Mouse (Mus musculus) layer of hippocampus, postnatal 25 days (tissue): Measurements from ENCODE around the gene Tmem129. TPM values are rescaled to one million over a fixed set of nuclear protein-coding genes. Genes with fewer than 3 reads are reported as not detected.
A peak's percentile ranks its signal among the peaks of the same experiment; 100 is the strongest.

Experiments
- DNase-seq, 2 experiments: peaks; one replicate each; pipeline ENCODE4 v3.0.0; 2022; ENCODE audit warnings: mixed read lengths in 2 of 2, low spot score in 1 of 2; ENCODE audit errors: extremely low spot score in 1 of 2
- total RNA-seq, 2 experiments: library from RNA; stranded (reverse); gene quantifications; 2 replicates each; pipeline ENCODE4 v1.2.3; 2021

Gene Tmem129
- total RNA-seq, 2 experiments from 2014 or later = 23.7 to 25.1 TPM

DNA sequence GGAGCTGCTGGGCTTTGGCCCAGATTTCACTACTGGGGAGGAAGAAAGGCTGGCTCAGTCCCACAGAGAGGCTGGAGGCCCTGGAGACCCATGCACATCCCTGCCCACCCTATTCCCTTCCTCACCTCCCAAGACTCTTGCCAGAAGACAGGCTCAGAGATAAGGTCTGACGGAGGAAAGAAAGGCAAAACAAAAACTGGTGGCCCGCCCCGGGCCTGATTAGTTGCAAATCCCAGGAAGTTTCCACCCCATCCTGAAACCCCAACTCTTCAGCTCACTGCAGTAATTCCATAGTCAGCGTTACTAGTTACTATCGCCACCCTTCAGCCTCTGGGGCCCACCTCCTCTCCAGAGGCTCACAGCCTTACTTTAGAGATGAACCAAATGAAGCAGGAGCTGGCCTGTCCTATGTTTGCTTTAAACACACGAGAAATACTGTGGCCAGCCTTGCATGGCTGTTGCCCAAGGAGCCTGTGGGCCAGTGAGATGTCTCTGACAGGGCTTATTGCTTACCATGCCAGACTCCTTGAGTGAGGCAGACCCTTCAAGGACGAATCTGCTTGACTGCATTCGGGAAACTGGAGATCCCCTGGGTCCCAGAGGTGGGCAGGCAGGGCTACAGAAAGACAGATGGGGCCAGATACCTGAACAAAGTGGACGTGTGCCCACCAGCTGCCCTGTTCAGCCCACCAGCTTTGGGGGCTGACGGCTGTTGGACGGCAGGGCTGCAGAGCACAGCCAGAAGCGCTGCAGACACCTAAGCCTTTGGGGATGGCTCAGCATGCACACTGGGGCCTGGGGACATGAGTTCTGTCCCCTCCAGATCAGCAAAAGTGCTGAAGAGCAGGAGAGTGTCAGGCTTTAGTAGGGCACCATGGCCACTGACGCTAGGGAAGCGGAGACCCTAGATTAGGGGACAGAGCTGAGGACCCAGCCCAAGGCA lies 30.3 kb upstream of the Tmem129 start:
- no peak for DNase-seq

DNA sequence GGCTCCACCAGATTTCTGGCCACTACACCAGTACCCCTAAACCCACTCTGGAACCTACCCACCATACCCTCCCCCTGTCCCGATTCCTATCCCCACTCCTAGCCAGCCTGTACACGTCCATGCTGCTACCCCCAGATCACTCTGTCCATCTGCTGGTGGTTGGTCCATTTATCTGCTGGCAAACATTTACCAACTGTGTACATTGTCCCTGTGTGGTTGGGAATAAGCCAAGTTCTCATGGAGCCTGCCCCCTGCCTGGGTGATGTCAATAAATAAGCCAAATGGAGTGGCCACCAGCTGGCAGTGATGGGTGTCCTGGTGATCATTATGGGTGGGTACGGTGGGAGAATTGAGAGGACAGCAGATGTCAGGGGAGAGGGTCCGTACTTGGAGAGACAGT lies 28.9 kb upstream of the Tmem129 start:
- no peak for DNase-seq

DNA sequence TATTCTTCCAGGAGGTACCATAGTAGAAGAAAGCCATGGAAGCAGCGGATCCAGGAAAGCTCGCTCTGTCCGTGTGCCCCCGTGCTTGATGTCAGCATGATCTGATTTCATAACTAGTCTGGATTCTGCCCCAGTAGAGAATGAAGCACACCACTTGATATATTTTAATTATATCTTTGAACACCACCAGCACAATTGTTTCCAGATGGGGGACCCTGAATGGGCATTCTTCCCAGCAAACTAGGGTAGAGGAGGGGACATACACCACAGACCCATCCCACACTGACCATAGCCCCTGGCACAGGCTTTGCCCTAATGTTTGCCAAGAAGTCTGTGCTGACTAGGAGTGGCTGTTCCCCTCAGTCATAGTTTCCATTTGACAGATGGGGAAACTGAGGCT lies 26.7 kb upstream of the Tmem129 start:
- no peak for DNase-seq

DNA sequence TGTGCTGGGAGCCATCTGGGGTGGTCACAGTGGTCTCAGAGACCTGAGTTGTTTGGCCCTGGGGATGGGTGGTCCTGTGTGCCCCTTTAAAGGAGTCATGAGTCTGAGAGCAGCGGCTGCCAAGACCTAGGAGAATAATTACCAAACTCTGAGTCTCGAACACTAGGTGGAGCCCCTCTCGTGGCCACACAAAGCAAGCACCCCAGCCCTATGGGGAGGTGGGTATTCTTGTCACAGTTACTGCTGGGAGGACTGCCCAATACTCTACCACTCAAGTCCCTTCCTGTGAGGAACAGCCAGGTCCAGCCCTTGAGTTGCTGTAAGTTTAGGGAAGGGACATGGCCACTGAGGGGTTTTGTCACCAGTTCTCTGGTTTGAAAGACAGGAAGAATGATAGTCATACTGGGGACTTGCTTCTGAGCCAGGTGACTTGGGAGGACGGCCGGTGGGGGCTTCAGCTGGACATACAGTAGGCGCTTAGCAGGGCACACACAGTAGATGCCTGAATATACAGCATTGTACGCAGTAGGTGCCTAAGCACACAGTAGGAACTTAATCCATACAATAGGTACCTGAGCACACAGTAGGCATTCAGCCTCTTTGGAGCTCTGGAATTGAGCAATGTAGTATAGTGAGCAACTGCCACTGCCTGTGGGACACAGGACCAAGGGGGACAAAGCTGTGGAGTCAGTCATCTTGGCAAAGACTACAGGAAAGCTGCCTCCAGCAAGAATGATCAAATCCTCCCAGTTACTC lies 25.9 kb upstream of the Tmem129 start:
- peak in 1 of 2 experiments; percentile 50 for DNase-seq

DNA sequence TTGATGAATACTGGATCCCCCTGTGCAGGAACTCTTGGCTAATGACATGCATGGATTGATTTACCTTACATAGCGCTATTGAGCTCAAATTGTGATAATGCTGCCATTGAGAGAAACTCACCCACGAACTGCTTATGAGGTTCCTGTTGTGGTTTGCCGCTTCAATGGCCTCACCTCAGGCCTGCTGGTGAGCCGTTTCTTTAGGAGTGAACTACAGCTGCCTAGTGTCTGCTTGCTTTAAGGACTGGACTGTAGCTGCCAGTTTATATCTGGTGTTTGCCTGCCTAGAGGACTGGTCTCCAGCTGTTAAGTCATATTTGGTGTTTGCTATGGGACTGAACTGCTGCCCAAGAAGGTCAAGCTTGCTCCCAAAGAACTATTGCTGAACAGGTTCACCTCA lies 24.7 kb upstream of the Tmem129 start:
- DNase-seq = no peak

DNA sequence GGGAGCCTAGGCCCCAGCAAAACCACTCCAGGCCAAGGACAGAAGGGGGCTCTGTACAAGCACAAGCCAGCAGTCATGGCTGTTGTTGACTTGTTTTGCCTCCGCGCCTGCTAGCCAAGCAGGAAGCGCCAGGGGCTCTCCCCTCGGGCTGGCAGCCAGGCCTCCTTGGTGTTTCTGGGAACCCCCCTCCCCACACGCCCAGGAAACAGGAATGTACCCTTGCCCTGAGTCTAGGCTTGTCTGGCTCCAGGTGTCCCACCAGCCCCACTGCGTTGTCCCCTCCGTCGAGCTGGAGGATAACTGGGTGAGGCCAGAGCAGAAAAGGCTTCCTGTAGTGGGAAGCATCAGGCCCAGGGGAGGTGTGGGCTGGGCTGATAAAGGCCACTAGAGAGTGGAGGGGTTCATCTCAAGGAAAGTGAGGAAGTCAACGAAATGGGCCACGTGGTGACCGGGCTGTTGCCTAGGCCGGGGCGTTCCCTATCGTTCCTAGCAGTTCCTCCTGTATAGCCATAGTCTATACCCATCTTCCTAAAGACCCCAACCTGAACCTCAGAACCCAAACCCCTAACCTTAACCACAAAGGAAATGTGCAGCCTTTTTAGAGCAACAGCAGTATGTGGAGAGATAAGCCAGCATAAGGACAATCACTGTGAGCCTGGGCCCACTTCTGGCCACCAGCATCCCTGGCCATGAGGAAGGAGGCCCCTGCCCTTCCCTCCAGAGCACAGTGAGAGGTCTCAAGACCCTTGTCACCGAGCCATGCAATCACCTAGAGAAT lies 23.6 kb upstream of the Tmem129 start:
- no peak for DNase-seq

DNA sequence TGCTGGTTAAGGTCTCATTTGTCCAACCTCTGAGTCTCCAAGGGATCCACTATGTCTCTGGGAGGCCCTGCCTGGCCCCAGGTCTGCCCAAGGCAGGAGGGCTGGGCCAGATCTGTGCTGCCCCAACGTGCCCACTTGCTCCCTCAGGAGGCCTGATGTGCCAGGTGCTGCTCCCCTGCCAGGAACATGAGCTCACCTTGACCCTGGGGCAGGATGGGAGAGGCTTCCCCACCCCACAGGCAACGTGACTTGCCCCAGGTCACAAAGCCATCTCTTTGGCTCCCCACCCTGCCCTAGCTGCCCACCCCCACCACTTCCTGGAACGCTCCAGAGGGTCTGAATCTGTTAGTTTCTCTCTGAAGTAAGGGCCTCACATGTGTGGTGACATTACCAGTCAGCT lies 22.8 kb upstream of the Tmem129 start:
- no peak for DNase-seq

DNA sequence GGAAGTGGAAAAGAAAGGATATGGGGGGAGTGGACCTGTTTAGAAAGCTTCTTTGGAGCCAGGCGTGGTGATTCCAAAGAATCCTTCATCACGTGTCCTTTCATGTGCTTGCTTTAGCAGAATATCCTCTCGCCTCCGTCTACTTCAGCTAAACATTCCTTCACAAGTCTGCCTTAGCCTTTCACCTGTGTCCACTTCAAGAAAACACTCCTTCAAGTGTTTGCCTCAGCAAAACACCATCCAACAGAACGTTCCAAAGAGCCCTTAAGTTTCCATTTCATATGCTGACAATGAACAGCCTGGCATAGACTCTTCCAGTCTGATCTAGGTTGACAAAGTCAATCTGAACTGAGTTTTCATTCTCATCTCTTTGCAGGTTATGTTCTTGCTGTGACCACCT lies 20.0 kb upstream of the Tmem129 start:
- DNase-seq = no peak

DNA sequence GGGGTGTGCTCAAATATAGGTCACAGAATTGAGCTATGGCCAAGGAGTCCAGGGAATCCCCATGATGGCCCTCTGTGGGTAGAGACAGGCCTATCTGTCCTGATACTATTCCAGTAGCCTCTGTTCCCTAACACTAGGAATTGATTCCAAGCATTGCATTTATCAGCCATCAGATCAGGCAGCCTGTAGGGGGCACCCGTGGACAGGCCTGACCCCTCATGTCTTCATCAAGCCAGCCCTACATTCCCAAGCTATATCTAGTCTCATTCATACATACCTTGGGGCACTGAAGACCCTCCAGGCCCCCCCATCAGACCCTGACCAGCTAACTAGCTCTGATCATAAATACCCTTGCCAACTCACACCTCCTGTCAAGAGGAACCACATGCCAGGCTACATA lies 17.7 kb upstream of the Tmem129 start:
- DNase-seq = peak in 1 of 2 experiments; percentile 80

DNA sequence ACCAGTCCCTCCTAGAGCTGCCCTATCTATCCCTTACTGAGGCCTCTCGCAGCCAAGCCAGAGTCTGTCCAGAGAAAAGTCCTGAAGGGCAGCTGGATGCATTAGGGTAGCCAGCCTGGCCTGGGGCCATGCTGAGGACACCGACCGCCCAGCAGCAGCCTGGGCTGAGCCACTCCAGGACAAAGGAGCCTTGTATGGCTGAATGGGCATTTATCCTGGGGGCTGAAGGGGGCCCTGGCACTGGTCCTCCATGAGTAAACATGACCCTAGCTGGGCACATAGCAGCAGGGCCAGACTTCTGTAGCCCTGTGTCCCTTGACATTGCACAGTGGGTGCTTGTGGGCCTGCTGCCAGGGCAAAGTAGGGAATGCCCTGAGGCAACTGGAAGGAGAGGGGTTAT lies 16.2 kb upstream of the Tmem129 start:
- no peak for DNase-seq

DNA sequence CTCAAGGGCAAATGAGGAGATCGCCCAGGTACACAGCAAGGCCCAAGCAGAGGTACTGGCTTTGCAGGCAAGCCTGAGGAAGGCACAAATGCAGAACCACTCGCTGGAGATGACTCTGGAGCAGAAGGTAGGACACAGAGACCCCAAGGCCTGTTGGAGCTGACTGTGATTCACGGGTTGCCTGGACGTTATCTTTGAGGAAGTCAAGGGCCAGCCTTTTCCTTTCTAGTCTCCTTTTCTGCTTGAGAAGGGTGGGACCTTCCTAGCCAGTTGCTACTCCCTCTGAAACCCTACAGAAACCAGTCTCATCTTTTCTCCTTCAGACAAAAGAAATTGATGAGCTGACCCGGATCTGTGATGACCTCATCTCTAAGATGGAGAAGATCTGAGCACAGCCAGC lies 13.4 kb upstream of the Tmem129 start:
- no peak for DNase-seq

DNA sequence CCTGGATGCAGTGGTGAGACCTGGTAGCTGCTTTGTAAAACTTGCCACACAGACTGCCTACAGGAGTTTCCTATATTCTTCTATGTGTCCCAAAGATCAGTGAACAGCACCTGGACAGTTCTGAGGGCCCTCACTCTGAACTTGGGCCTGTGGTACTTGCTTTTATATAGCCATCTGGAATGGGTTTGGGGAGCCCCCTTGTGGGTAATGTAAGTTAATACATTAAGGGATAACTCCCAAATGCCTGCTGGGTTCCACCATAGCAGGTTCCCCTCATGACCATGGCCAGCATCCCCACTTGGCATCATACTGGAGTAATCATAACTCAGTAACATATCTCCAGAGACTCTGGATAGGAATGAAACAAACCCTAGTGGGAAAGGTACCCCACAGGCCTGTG lies 10.0 kb upstream of the Tmem129 start:
- DNase-seq = no peak

DNA sequence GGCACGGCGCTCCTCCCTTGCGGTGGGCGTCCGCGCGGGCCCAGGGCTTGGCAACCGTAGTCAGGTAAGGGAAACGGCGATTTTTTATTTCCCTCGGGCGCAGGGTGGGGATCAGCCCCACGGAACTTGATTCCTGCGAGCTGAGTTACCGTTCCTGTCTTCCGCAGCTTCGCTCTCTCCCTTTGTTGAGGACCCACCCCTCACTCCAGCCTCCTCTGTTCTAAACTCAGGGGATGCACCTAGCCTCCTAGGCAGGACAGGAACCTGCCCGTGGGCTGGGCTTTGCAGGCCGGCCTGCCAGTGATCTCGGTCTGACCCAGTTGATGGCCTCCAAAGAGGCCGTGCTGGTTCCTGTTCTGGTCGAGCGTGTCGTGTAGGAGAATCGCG lies 441 bp upstream of the Tmem129 start:
- DNase-seq = no peak

DNA sequence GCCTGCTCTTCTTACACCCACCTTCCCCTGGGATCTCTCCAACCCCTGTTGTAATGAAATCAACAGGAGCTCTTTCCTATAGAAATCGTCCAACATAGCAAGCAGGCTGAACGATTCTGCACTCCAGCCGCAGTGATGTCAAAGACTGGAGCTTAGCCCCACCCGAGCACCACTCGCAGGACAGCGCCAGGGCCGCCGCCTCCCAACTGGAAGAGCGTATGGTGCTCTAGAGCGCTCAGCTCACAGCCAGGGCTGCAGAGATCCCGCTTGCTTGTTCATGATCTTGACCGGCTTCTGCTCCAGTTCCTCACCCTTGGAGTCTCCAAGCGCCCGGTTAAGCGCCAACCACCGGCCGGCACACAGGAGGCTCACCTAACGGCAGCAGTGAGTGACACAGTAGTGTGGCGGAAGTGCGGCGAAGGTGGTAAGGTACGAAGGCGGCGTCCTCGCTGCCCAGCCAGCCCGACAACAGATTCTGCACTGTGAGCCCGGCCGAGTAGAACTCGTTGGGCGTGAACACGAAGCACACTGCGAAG lies 897 bp downstream of the Tmem129 start:
- DNase-seq = peak in 1 of 2 experiments; percentile 10

DNA sequence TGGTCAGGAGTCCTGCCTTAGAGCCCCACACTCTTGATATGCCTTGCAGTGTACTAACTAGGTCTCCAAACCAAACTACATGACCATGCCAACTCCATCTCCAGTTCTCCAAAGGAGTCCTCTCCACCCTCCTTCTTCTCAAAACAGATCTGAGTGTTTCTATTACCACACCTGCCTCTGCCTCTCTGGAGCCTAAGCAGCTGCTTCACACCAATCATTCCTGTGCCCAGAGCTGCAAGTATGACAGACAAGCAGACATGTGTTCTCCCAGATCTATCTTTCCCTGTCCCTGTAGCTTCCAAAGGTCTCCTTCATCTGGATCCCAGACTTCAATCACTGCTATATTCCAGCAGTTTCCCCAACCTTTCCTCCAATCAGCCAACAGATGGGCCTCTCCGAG lies 1.5 kb downstream of the Tmem129 start:
- DNase-seq = no peak

DNA sequence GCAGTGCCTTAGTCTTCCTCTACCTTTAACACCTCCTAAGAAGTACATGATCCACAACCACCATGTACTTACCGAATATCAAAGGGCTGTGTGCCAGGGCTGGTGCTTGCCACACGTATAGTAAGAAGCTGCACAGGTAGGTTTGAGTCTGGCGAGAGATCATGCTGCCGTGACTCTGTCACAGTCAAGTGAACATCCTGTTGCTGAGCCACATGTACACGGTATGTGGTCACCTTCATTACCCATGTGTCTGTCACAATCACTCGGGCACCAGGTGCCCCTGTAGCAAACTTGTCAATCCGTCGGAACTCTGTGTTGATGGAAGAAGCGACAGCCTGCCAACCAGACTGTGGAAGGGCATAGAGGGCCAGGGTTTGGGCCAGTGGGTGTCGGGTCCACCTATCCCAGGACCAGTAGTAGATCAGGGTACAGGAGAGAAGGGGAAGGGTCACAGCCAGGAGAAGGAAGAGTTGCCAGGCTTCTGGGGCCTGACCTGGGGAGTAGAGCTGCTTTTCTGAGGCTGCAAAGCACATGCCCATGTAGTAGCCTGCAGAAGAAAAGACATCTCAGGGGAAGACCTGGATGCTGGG lies 2.9 kb downstream of the Tmem129 start:
- DNase-seq = no peak

DNA sequence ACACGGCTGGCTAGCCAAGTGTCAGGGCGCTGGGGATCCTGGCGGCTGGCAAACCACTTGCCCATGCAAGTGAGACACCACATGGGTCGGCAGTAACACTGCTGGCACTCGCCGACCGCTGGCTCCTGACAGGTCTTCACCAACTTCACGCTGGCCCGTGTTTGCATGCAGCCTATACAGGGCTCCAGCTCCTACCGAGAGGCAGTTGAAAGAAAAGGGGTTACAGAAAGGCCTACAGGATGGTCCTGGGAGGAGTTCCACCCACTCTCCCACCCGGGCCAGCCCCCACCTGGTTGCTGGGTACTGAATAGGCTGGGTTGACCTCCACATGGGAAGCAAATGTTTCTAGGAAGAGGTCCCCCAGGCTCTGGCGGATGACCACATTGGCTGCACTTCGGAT lies 3.8 kb downstream of the Tmem129 start:
- no peak for DNase-seq

DNA sequence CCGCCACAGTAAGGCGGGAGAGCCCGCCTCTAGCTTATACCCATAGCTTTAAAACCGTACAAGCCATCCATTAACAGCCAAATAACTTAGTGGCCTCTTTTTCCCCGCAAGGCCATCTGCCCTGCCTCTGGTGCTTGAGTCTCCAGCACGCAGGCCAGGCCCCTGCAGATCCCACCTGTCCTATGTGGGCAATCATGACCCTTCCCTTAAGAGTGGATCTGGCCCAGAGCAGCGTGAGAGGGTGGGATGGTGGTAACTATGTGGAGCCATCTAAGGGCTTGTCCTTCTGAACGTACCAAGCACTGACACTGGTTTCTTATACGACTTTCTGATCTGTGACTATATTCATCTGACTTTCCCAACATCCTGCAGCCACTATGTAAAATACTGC lies 5.4 kb downstream of the Tmem129 start:
- no peak for DNase-seq

DNA sequence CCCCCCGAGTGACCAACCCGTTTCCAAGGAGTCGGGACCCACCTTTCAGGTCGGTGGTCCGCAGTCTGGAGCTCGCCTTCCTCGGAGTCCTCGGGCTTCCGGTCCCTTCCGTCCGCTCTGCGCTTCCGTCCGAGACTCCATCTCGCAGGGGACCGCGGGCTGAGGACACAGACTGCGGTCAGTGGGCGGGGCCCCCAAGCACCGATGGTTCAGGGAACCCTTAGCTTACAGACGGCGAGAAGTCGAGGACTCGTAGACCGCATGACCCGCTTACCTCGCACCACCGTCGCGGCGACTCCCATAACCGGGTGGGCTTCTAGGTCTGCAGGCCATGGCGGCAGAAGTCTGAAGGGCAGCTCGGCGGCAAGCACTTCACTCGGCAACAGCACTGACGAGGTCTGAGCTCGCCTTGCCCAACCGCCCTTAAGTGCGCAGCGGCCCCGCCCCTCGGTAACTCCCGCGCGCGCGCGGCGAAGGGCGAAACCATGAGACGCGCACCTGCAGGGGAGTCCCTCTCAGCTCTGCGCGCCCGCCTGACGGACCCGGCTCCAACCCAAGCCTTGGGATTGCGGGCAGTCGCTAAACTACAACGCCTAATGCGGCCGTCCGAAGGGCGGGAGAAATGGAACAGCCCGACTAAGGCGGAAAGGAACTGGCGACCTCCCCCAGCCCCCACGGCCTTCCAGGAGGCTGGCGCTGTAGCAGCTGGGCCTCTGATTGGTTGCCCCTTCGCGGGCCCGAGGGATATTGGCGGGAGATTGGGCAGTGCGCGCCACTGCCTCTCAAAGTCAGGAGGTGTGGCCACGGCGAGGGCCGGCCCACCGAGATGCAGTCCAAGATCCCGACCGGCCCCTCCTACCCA lies 6.1 kb downstream of the Tmem129 start, which contains the start of gene Slbp:
Slbp (minus strand) TSS at position 654 of the 862 bp plus-strand sequence.
- peak; percentile 81 to 97 for DNase-seq
